Comparison of ENCODE assay signal across 8 mouse cellular contexts in genomic region chr10:80053259-80053780, GRCm38 (mm10). TPM values are rescaled to one million over a fixed set of nuclear protein-coding genes. Genes with fewer than 3 reads are reported as not detected.
DNase-seq lines count a peak whose midpoint lies in the region; ATAC-seq lines count a peak whose summit lies in the region.

No protein-coding gene starts in this region.

- H3K4me1 ChIP-seq in hindbrain, embryonic 16.5 days (ENCODE audit: control insufficient read depth, insufficient read depth, low read depth, low read length): peaks cover 13% of the 10 kb centered on the region

- H3K36me3 ChIP-seq in hindbrain, embryonic 16.5 days (ENCODE audit: control insufficient read depth, insufficient read depth, low read length): peaks cover 15% of the 10 kb centered on the region
- peaks cover 26% of the 10 kb centered on the region for H3K36me3 ChIP-seq in macrophage (ENCODE audit: inconsistent target)

- peaks cover 34% of the 10 kb centered on the region for H3K79me2 ChIP-seq in macrophage (ENCODE audit: inconsistent target)

- peak overlapping the region; percentile 96 for H3K27ac ChIP-seq in hindbrain, embryonic 16.5 days (ENCODE audit: low read depth, low read length)
- peak overlapping the region; percentile 97 for H3K27ac ChIP-seq in macrophage

- no peaks in the 10 kb centered on the region for H3K27me3 ChIP-seq in hindbrain, embryonic 16.5 days (replicated peaks; ENCODE audit: control insufficient read depth, insufficient read depth, low read length)

- under 1% methylated on average over 45 of the region's 47 CpGs for WGBS in hindbrain, embryonic 16.5 days
- WGBS in macrophage (ENCODE audit: missing documents): under 1% methylated on average over 43 of the region's 47 CpGs

- ATAC-seq in hindbrain, embryonic 16.5 days: peak; percentile 98

- H3K9me3 ChIP-seq in hindbrain, embryonic 16.5 days (ENCODE audit: control insufficient read depth, low read length): no peaks in the 10 kb centered on the region

- H3K4me2 ChIP-seq in hindbrain, embryonic 16.5 days (ENCODE audit: low read length): peak overlapping the region; percentile 83

- DNase-seq in T-cell, adult 2 months (ENCODE audit: low spot score): peak; percentile 100
- peak; percentile 99 for DNase-seq in cerebellum, postnatal 36 days
- peak; percentile 99 to 100 for DNase-seq in frontal cortex, postnatal 36 days (ENCODE audit: low spot score in 2 of 2)
- DNase-seq in left cerebral cortex, adult 18-20 months (ENCODE audit: low spot score in 2 of 2): peak; percentile 99 to 100
- DNase-seq in right cerebral cortex, adult 18-20 months: peak; percentile 100
- DNase-seq in urinary bladder, postnatal 10 days (ENCODE audit: low spot score): peak; percentile 98

- peak overlapping the region; percentile 81 for H3K4me3 ChIP-seq in hindbrain, embryonic 16.5 days (ENCODE audit: low read length)
- peak overlapping the region; percentile 56 for H3K4me3 ChIP-seq in macrophage (ENCODE audit: inconsistent target)

- peak overlapping the region; percentile 96 for H3K9ac ChIP-seq in hindbrain, embryonic 16.5 days (ENCODE audit: low read depth, low read length)

RNA-seq across cellular contexts. Expression of gene Gpx4, which starts 6.4 kb away (rescaled TPM):
- 601 and 643 TPM in 2 replicates for polyA plus RNA-seq in hindbrain, embryonic 16.5 days (2015; fragmentation: Nextera tagmentation; extraction: Ambion mirVana)
- 100 to 1,000 TPM; 554 to 575 TPM for total RNA-seq in left cerebral cortex, adult 18-20 months (2021)
- 100 to 1,000 TPM in 8 of 26 experiments, 10 to 100 TPM in 18; 25.2 to 137 (median 85.2) TPM for total RNA-seq in macrophage (2018; cell fraction: chromatin; rRNA removed)
- total RNA-seq in macrophage (2018; cell fraction: cytosol; rRNA removed): 100 to 1,000 TPM; 389 to 647 (median 497) TPM
- total RNA-seq in macrophage (2018; cell fraction: nucleus; rRNA removed): 100 to 1,000 TPM in 20 of 26 experiments, 10 to 100 TPM in 6; 53.9 to 194 (median 123) TPM
- polyA plus RNA-seq in macrophage (2018): 427 to 512 TPM (median 481 TPM) in 3 replicates

RNA-seq across cellular contexts. Expression of gene Polr2e, which starts 13.7 kb away (rescaled TPM):
- 141 and 143 TPM in 2 replicates for polyA plus RNA-seq in hindbrain, embryonic 16.5 days (2015; fragmentation: Nextera tagmentation; extraction: Ambion mirVana)
- total RNA-seq in left cerebral cortex, adult 18-20 months (2021): 10 to 100 TPM; 73.6 to 75.2 TPM
- 10 to 100 TPM in 15 of 26 experiments, 1 to 10 TPM in 11; 2.7 to 32.6 (median 15.8) TPM for total RNA-seq in macrophage (2018; cell fraction: chromatin; rRNA removed)
- total RNA-seq in macrophage (2018; cell fraction: cytosol; rRNA removed): 10 to 100 TPM; 24.1 to 50.6 (median 34.6) TPM
- total RNA-seq in macrophage (2018; cell fraction: nucleus; rRNA removed): 10 to 100 TPM in 17 of 26 experiments, 1 to 10 TPM in 9; 5.7 to 31.9 (median 11.6) TPM
- polyA plus RNA-seq in macrophage (2018): 51.6 to 65.8 TPM (median 54.3 TPM) in 3 replicates

RNA-seq across cellular contexts. Expression of gene Arhgap45, which starts 36.9 kb away (rescaled TPM):
- polyA plus RNA-seq in hindbrain, embryonic 16.5 days (2015; fragmentation: Nextera tagmentation; extraction: Ambion mirVana): 1.7 and 2.2 TPM in 2 replicates
- 1 to 10 TPM; 3.7 to 4.1 TPM for total RNA-seq in left cerebral cortex, adult 18-20 months (2021)
- total RNA-seq in macrophage (2018; cell fraction: chromatin; rRNA removed): 100 to 1,000 TPM in 23 of 26 experiments, 10 to 100 TPM in 3; 60.1 to 650 (median 256) TPM
- total RNA-seq in macrophage (2018; cell fraction: cytosol; rRNA removed): 100 to 1,000 TPM in 7 of 26 experiments, 10 to 100 TPM in 19; 38.3 to 135 (median 73.0) TPM
- total RNA-seq in macrophage (2018; cell fraction: nucleus; rRNA removed): 100 to 1,000 TPM in 19 of 26 experiments, 10 to 100 TPM in 7; 53.9 to 429 (median 152) TPM
- 56.2 to 124 TPM (median 74.2 TPM) in 3 replicates for polyA plus RNA-seq in macrophage (2018)

RNA-seq across cellular contexts. Expression of gene Sbno2, which starts 52.1 kb away (rescaled TPM):
- 10.3 and 13.0 TPM in 2 replicates for polyA plus RNA-seq in hindbrain, embryonic 16.5 days (2015; fragmentation: Nextera tagmentation; extraction: Ambion mirVana)
- 10 to 100 TPM; 16.8 to 18.8 TPM for total RNA-seq in left cerebral cortex, adult 18-20 months (2021)
- 1,000 to 10,000 TPM in 1 of 26 experiments, 100 to 1,000 TPM in 25; 193 to 1,010 (median 316) TPM for total RNA-seq in macrophage (2018; cell fraction: chromatin; rRNA removed)
- 100 to 1,000 TPM in 1 of 26 experiments, 10 to 100 TPM in 25; 35.5 to 111 (median 48.4) TPM for total RNA-seq in macrophage (2018; cell fraction: cytosol; rRNA removed)
- 100 to 1,000 TPM; 103 to 721 (median 158) TPM for total RNA-seq in macrophage (2018; cell fraction: nucleus; rRNA removed)
- 23.7 to 43.6 TPM (median 42.5 TPM) in 3 replicates for polyA plus RNA-seq in macrophage (2018)

RNA-seq across cellular contexts. Expression of gene Abca7, which starts 57.0 kb away (rescaled TPM):
- polyA plus RNA-seq in hindbrain, embryonic 16.5 days (2015; fragmentation: Nextera tagmentation; extraction: Ambion mirVana): 4.2 and 5.1 TPM in 2 replicates
- total RNA-seq in left cerebral cortex, adult 18-20 months (2021): 10 to 100 TPM; 13.0 to 13.7 TPM
- 10 to 100 TPM; 13.8 to 55.3 (median 40.0) TPM for total RNA-seq in macrophage (2018; cell fraction: chromatin; rRNA removed)
- total RNA-seq in macrophage (2018; cell fraction: cytosol; rRNA removed): 1 to 10 TPM; 2.5 to 9.0 (median 5.6) TPM
- 10 to 100 TPM in 25 of 26 experiments, 1 to 10 TPM in 1; 8.8 to 34.3 (median 23.0) TPM for total RNA-seq in macrophage (2018; cell fraction: nucleus; rRNA removed)
- 3.3 to 10.6 TPM (median 4.0 TPM) in 3 replicates for polyA plus RNA-seq in macrophage (2018)

Comparison
In these comparisons a context has a peak if more than half of its experiments do, and no peak if none do; other contexts are left out.
1. Peak in every context shown above with its lines: DNase-seq, ATAC-seq, H3K4me3 ChIP-seq and H3K27ac ChIP-seq.
2. RNA of gene Arhgap45, which starts 36.9 kb away (polyA plus RNA-seq): 56.2 to 124 TPM in macrophage; 1.7 to 2.2 TPM in hindbrain, embryonic 16.5 days; every median in the first group is over 10 times any median in the second.